Mouse (Mus musculus) right cerebral cortex, postnatal 14 days (tissue): ENCODE results near the gene Rap1b.

Experiments
- DNase-seq: peaks from one replicate; pipeline ENCODE4 v3.0.0; 2022

Gene Rap1b

GRCm38 (mm10) chr10:117782056-117782455, 63.8 kb downstream of the Rap1b start:
- DNase-seq = no peak

DNA sequence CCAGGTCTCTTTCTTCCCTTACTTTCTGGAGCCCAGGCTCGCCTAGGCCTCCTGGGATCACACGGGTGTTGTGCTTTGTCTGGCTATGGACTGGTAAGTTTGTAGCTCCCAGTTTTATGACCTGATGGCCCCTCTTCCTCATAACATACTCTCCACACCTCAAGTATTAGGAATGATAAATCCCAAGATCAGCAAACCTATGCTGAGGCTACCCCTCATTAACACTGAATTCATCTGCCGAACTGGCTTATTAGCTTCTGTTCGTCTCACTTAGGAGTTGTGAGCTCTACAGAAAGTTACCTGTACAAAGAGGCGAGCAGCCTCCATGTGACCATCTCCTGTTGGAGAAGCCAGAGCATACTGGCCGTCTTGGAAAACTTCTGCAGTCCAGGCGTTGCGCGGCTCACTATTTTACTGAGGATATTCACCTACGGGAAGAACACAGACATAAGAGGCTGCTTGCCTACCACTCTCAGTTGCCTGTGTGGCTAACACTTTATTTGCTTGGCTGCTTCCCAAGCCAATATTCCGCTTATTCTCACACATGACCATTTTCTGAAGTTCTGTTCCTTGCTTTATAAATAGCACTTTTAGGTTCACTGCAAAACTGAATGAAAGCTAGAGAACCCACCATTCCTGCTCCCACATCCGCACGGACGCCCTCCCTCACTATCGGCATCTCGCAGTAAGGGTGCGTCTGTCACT, 64.7 kb downstream of the Rap1b start:
- DNase-seq = no peak

- no peak for DNase-seq
These were observed 65.4 kb downstream of the Rap1b start for GRCm38 (mm10) chr10:117780306-117780911.

- DNase-seq = no peak
These were observed 66.1 kb downstream of the Rap1b start for GRCm38 (mm10) chr10:117779581-117780305.

DNA sequence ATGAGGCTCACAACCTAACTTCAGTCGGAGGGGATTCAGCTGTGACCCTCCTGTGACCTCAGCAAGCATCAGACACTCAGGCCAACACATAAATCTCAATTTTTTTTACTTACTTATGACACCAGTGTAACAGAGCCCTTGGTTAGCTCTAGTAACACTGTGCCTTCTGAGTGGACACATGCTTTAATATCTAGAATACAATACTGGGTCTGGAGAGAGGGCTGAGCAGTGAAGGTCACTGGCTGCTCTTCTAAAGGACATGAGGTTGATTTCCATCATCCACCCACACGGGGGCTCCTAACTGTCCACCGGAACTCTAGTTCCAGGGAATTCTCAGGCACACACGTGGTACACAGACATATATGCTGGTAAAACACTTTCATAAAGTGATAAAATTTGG, 66.9 kb downstream of the Rap1b start:
- no peak for DNase-seq

- no peak for DNase-seq
These were observed 67.4 kb downstream of the Rap1b start for GRCm38 (mm10) chr10:117778328-117778910.

GRCm38 (mm10) chr10:117777501-117778327, 68.1 kb downstream of the Rap1b start:
- no peak for DNase-seq

DNA sequence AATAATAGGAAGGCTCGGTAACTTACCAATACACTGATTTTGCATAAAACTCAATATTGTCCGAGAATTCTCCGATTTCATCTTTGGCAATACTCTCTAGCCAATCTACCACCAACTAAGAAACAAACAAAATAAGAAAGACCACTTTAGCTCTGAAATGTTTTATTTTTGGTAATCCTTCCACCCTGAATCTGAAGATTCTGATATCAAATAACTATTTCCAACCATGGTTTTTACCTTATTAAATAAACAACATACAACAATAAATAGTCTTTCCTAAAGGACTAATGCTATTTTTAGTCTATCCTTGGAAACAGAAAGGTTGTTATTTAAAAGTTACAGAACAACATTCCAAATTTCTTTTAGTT, 68.7 kb downstream of the Rap1b start:
- no peak for DNase-seq

- no peak for DNase-seq
These were observed 69.3 kb downstream of the Rap1b start for GRCm38 (mm10) chr10:117776281-117777102.

GRCm38 (mm10) chr10:117775401-117776144, 70.3 kb downstream of the Rap1b start:
- no peak for DNase-seq

GRCm38 (mm10) chr10:117774817-117775120, 71.1 kb downstream of the Rap1b start:
- DNase-seq = no peak

- no peak for DNase-seq
These were observed 71.6 kb downstream of the Rap1b start for GRCm38 (mm10) chr10:117774011-117774816.

GRCm38 (mm10) chr10:117773106-117773720, 72.6 kb downstream of the Rap1b start:
- DNase-seq = no peak

DNA sequence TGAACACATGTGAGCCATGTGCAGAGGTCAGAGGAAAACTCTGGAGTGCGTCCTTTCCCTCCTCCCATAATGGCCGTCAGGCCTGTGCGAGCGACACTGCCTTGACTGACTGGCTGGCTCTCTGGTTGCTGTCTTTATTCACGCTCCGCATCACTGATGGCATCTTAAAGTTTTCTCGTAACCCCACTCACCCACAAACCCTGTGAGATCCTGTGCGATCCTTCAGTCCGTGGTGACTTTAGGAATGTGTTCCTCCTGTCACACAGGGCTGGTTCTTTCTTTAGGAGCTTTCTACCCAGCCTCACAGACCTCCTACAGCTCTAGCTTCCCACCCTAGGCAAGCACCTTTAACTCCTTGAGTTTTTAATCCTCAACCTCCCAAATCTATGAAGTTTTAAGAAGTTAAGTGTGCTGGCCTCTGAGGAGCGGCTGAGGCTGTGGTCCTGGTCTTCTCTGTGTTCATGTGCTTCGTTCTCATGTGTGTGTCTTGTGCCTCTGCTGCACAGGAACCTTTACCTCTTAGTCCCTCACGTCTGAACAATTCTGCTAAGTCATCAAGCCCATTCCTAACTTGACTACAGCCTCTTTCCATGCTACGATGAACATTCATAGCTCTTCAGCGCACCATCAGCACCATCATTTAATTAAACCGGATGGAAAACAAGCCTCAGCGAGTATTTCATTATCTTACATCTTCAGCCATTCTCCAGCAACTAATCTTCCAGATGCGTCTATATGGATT, 73.3 kb downstream of the Rap1b start:
- no peak for DNase-seq

DNA sequence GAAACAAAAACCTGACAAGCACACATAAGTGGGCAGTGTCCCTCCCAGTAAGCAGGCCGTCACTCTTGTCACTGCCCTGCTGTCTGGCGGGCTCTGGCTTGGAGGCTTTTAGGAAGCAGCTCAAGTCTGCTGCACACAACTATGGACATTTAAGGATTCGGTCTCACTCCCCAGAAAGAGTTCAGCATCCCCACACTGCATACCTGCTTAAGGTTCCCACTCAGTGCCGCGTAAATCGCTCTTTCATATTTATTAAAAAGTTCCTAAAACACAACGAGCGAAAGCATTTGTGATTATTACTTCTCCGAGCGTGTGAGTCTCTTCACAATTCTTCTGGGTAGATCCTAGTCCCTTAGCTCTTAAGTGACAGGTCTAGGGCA, 74.7 kb downstream of the Rap1b start:
- DNase-seq = no peak

GRCm38 (mm10) chr10:117770286-117771130, 75.3 kb downstream of the Rap1b start:
- no peak for DNase-seq

GRCm38 (mm10) chr10:117769541-117770285, 76.1 kb downstream of the Rap1b start:
- DNase-seq = no peak

GRCm38 (mm10) chr10:117768141-117768440, 77.7 kb downstream of the Rap1b start:
- DNase-seq = no peak
